Mouse (Mus musculus) cortical plate, adult 2 months (tissue): Measurements from ENCODE around the gene 6030408B16Rik.

Experiments used
- CTCF ChIP-seq: fragments of 200-500 bp; IDR thresholded peaks from 2 replicates; pipeline ENCODE4 v1.5.1; 2011; ENCODE audit warnings: mild to moderate bottlenecking, control low read depth, low read length; ENCODE audit not compliant: insufficient read depth; ENCODE audit errors: extremely low read depth
- POLR2A ChIP-seq: fragments of 200-500 bp; IDR thresholded peaks from 2 replicates; pipeline ENCODE4 v1.6.1; 2011; ENCODE audit warnings: mild to moderate bottlenecking, low read length, control low read depth; ENCODE audit not compliant: insufficient read depth; ENCODE audit errors: extremely low read depth

- TF ChIP-seq CTCF = no peak
- TF ChIP-seq POLR2A = no peak
Observed at GRCm38 (mm10) chr15:101331090-101331489, 38.1 kb downstream of the 6030408B16Rik start.
